Mouse (Mus musculus): Measurements from ENCODE around the gene Bicdl1. TPM values are rescaled to one million over a fixed set of nuclear protein-coding genes. Genes with fewer than 3 reads are reported as not detected.
A peak's percentile ranks its signal among the peaks of the same experiment; 100 is the strongest.
"Not testable (repeated sequence)": the region's sequence is repeated elsewhere in the genome, so short reads cannot be mapped to it uniquely, and the experiment has no call there.

The Bicdl1 gene
- 8.8 and 13.3 TPM in 2 replicates for total RNA-seq (2017)

- ATAC-seq (replicated peaks in 1 of 2; ENCODE audit: insufficient read depth in 1 of 2, low FRiP score in 2 of 2, low TSS enrichment in 1 of 2, low read depth in 1 of 2, poor library complexity in 2 of 2, severe bottlenecking in 2 of 2) = peak; percentile 18 to 44; a peak in 1 of 4 replicates
These were observed at the start of gene Bicdl1 for GRCm38 (mm10) chr5:115731001-115731731. Bicdl1 (minus strand) TSS chr5:115731621.

GRCm38 (mm10) chr5:115776911-115777310 is 45.5 kb upstream of the Bicdl1 start:
- no peak for ATAC-seq (replicated peaks in 1 of 2; ENCODE audit: insufficient read depth in 1 of 2, low FRiP score in 2 of 2, low TSS enrichment in 1 of 2, low read depth in 1 of 2, poor library complexity in 2 of 2, severe bottlenecking in 2 of 2)

GRCm38 (mm10) chr5:115775350-115775749 is 43.9 kb upstream of the Bicdl1 start:
- no peak for ATAC-seq (replicated peaks in 1 of 2; ENCODE audit: insufficient read depth in 1 of 2, low FRiP score in 2 of 2, low TSS enrichment in 1 of 2, low read depth in 1 of 2, poor library complexity in 2 of 2, severe bottlenecking in 2 of 2)

- ATAC-seq (replicated peaks in 1 of 2; ENCODE audit: insufficient read depth in 1 of 2, low FRiP score in 2 of 2, low TSS enrichment in 1 of 2, low read depth in 1 of 2, poor library complexity in 2 of 2, severe bottlenecking in 2 of 2) = no peak
These were observed 38.6 kb upstream of the Bicdl1 start for GRCm38 (mm10) chr5:115770048-115770447.

- no peak for ATAC-seq (replicated peaks in 1 of 2; ENCODE audit: insufficient read depth in 1 of 2, low FRiP score in 2 of 2, low TSS enrichment in 1 of 2, low read depth in 1 of 2, poor library complexity in 2 of 2, severe bottlenecking in 2 of 2)
These were observed 37.7 kb upstream of the Bicdl1 start for GRCm38 (mm10) chr5:115769116-115769515.

GRCm38 (mm10) chr5:115766821-115767220 is 35.4 kb upstream of the Bicdl1 start:
- ATAC-seq (replicated peaks in 1 of 2; ENCODE audit: insufficient read depth in 1 of 2, low FRiP score in 2 of 2, low TSS enrichment in 1 of 2, low read depth in 1 of 2, poor library complexity in 2 of 2, severe bottlenecking in 2 of 2) = no peak

- ATAC-seq (replicated peaks in 1 of 2; ENCODE audit: insufficient read depth in 1 of 2, low FRiP score in 2 of 2, low TSS enrichment in 1 of 2, low read depth in 1 of 2, poor library complexity in 2 of 2, severe bottlenecking in 2 of 2) = no peak
These were observed 32.6 kb upstream of the Bicdl1 start for GRCm38 (mm10) chr5:115763981-115764380.

- ATAC-seq (replicated peaks in 1 of 2; ENCODE audit: insufficient read depth in 1 of 2, low FRiP score in 2 of 2, low TSS enrichment in 1 of 2, low read depth in 1 of 2, poor library complexity in 2 of 2, severe bottlenecking in 2 of 2) = no peak
These were observed 29.5 kb upstream of the Bicdl1 start for GRCm38 (mm10) chr5:115760903-115761302.

- no peak for ATAC-seq (replicated peaks in 1 of 2; ENCODE audit: insufficient read depth in 1 of 2, low FRiP score in 2 of 2, low TSS enrichment in 1 of 2, low read depth in 1 of 2, poor library complexity in 2 of 2, severe bottlenecking in 2 of 2)
These were observed 27.2 kb upstream of the Bicdl1 start for GRCm38 (mm10) chr5:115758431-115759180.

GRCm38 (mm10) chr5:115757516-115757915 is 26.1 kb upstream of the Bicdl1 start:
- ATAC-seq (replicated peaks in 1 of 2; ENCODE audit: insufficient read depth in 1 of 2, low FRiP score in 2 of 2, low TSS enrichment in 1 of 2, low read depth in 1 of 2, poor library complexity in 2 of 2, severe bottlenecking in 2 of 2) = no peak

GRCm38 (mm10) chr5:115755501-115755900 is 24.1 kb upstream of the Bicdl1 start:
- no peak for ATAC-seq (replicated peaks in 1 of 2; ENCODE audit: insufficient read depth in 1 of 2, low FRiP score in 2 of 2, low TSS enrichment in 1 of 2, low read depth in 1 of 2, poor library complexity in 2 of 2, severe bottlenecking in 2 of 2)

- no peak for ATAC-seq (replicated peaks in 1 of 2; ENCODE audit: insufficient read depth in 1 of 2, low FRiP score in 2 of 2, low TSS enrichment in 1 of 2, low read depth in 1 of 2, poor library complexity in 2 of 2, severe bottlenecking in 2 of 2)
These were observed 23.4 kb upstream of the Bicdl1 start for GRCm38 (mm10) chr5:115754831-115755230.

GRCm38 (mm10) chr5:115752883-115753282 is 21.5 kb upstream of the Bicdl1 start:
- ATAC-seq (replicated peaks in 1 of 2; ENCODE audit: insufficient read depth in 1 of 2, low FRiP score in 2 of 2, low TSS enrichment in 1 of 2, low read depth in 1 of 2, poor library complexity in 2 of 2, severe bottlenecking in 2 of 2) = peak; percentile 51 to 67

- not testable (repeated sequence) for ATAC-seq (replicated peaks in 1 of 2; ENCODE audit: insufficient read depth in 1 of 2, low FRiP score in 2 of 2, low TSS enrichment in 1 of 2, low read depth in 1 of 2, poor library complexity in 2 of 2, severe bottlenecking in 2 of 2)
These were observed 20.5 kb upstream of the Bicdl1 start for GRCm38 (mm10) chr5:115751916-115752315.

- no peak for ATAC-seq (replicated peaks in 1 of 2; ENCODE audit: insufficient read depth in 1 of 2, low FRiP score in 2 of 2, low TSS enrichment in 1 of 2, low read depth in 1 of 2, poor library complexity in 2 of 2, severe bottlenecking in 2 of 2)
These were observed 16.9 kb upstream of the Bicdl1 start for GRCm38 (mm10) chr5:115748316-115748715.

- no peak for ATAC-seq (replicated peaks in 1 of 2; ENCODE audit: insufficient read depth in 1 of 2, low FRiP score in 2 of 2, low TSS enrichment in 1 of 2, low read depth in 1 of 2, poor library complexity in 2 of 2, severe bottlenecking in 2 of 2)
These were observed 13.9 kb upstream of the Bicdl1 start for GRCm38 (mm10) chr5:115745319-115745718.

GRCm38 (mm10) chr5:115738032-115738431 is 6.6 kb upstream of the Bicdl1 start:
- no peak for ATAC-seq (replicated peaks in 1 of 2; ENCODE audit: insufficient read depth in 1 of 2, low FRiP score in 2 of 2, low TSS enrichment in 1 of 2, low read depth in 1 of 2, poor library complexity in 2 of 2, severe bottlenecking in 2 of 2)

- no peak for ATAC-seq (replicated peaks in 1 of 2; ENCODE audit: insufficient read depth in 1 of 2, low FRiP score in 2 of 2, low TSS enrichment in 1 of 2, low read depth in 1 of 2, poor library complexity in 2 of 2, severe bottlenecking in 2 of 2)
These were observed 3.1 kb upstream of the Bicdl1 start for GRCm38 (mm10) chr5:115734570-115734969.

Data from hematopoietic stem cell, adult 5-6 weeks (primary cell).